Mouse (Mus musculus) kidney, adult 2 months (tissue): Measurements from ENCODE around the gene Man2a1.

Experiments used
- CTCF ChIP-seq: fragments of 200-500 bp; conservative IDR thresholded peaks from 2 replicates; pipeline ENCODE4 v1.5.1; 2011; ENCODE audit warnings: low read depth, mild to moderate bottlenecking, control low read depth, low read length, moderate library complexity, mixed read lengths; ENCODE audit not compliant: insufficient read depth, insufficient read length
- POLR2A ChIP-seq: fragments of 200-500 bp; IDR thresholded peaks from one replicate; pipeline ENCODE4 v1.6.1; 2011; ENCODE audit warnings: low read depth, low read length, control low read depth

DNA sequence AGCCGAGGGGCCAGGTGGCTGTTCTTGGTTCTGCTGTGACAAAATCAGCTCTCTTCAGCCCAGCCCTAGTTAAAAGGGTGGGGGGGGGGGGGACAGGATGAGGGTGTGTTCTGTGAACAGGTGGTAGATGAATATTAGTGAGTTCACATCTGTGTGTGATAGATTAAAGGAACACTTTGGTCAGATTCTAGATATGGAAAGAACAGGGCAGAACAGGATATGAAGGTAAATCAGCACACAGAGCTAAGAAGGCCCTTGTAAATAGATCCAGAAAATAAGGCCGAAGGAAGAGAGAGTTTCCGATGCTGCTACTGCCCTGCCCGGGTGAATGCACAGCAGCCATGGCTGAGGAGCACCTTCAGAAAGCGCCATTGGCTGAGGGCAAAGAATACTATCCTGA lies 154.7 kb downstream of the Man2a1 start:
- no peak for TF ChIP-seq POLR2A
- no peak for TF ChIP-seq CTCF
